Mouse (Mus musculus): ENCODE results near the gene Ogdh.

DNA sequence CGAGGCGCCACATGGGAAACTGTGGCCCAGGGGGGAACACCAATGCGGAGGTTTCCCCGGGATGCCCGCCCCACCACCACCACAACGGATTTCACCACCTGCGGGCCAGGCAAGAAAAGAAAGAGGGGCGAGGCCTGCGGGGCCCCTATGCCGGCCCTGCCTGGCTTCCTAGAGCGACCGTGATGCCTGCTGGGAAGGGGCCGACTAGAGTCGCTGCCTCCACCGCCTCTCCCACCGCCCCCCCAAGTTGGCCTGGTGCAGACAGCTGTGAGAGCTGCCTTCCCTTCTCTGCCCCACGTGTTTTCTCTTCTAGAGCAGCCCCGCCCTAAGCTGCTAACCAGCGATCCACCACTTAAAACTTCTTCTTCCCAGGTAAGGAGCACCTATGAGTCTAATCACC is 46.7 kb upstream of the Ogdh start:
- TF ChIP-seq CTCF (IDR thresholded peaks at IDR 0.05; ENCODE audit: low read depth, low read length) (no peak), POLR2A (IDR thresholded peaks at IDR 0.05; ENCODE audit: extremely low read depth, insufficient read depth, low read length) (no peak)
